Mouse (Mus musculus): ENCODE results near the gene Gtsf1. TPM values are rescaled to one million over a fixed set of nuclear protein-coding genes. Genes with fewer than 3 reads are reported as not detected.

Gtsf1 gene
- polyA plus RNA-seq, 1 experiment from 2014 or later: not detected

- Histone ChIP-seq H3K9me3 (no peaks in the 10 kb centered on the region), H3K4me2 (replicated peaks) (no peak overlapping the region), H3K4me1 (peaks cover 12% of the 10 kb centered on the region), H3K9ac (no peak overlapping the region), H3K4me3 (no peak overlapping the region), H3K27me3 (replicated peaks) (peaks cover 3% of the 10 kb centered on the region; the same call in 1 of the 2 replicates), H3K27ac (no peak overlapping the region), H3K36me3 (no peaks in the 10 kb centered on the region)
- WGBS: 77% methylated on average over 1 of the region's 1 CpGs
- ATAC-seq (ENCODE audit: low FRiP score, low read depth): no peak
These were observed 69.0 kb downstream of the Gtsf1 start for GRCm38 (mm10) chr15:103361269-103361668.

- Histone ChIP-seq H3K27ac (no peak overlapping the region), H3K27me3 (replicated peaks) (no peaks in the 10 kb centered on the region; the same call in 1 of the 2 replicates), H3K36me3 (no peaks in the 10 kb centered on the region), H3K4me3 (no peak overlapping the region), H3K4me1 (peaks cover 6% of the 10 kb centered on the region; the same call in 1 of the 2 replicates), H3K9me3 (no peaks in the 10 kb centered on the region), H3K4me2 (replicated peaks) (no peak overlapping the region), H3K9ac (no peak overlapping the region)
- no peak for ATAC-seq (ENCODE audit: low FRiP score, low read depth)
- 92% methylated on average over 5 of the region's 5 CpGs for WGBS
These were observed 70.2 kb downstream of the Gtsf1 start for GRCm38 (mm10) chr15:103359869-103360602.

- Histone ChIP-seq H3K9me3 (no peaks in the 10 kb centered on the region), H3K4me1 (peaks cover 6% of the 10 kb centered on the region; the same call in 1 of the 2 replicates), H3K4me3 (no peak overlapping the region), H3K9ac (no peak overlapping the region), H3K27me3 (replicated peaks) (no peaks in the 10 kb centered on the region; the same call in 1 of the 2 replicates), H3K4me2 (replicated peaks) (no peak overlapping the region), H3K36me3 (no peaks in the 10 kb centered on the region), H3K27ac (no peak overlapping the region)
- 0 out of 2 replicates have a peak, but pooled peaks have one; percentile 13 for ATAC-seq (ENCODE audit: low FRiP score, low read depth)
- 54% methylated on average over 1 of the region's 1 CpGs for WGBS
These were observed 71.2 kb downstream of the Gtsf1 start for GRCm38 (mm10) chr15:103359122-103359510.

DNA sequence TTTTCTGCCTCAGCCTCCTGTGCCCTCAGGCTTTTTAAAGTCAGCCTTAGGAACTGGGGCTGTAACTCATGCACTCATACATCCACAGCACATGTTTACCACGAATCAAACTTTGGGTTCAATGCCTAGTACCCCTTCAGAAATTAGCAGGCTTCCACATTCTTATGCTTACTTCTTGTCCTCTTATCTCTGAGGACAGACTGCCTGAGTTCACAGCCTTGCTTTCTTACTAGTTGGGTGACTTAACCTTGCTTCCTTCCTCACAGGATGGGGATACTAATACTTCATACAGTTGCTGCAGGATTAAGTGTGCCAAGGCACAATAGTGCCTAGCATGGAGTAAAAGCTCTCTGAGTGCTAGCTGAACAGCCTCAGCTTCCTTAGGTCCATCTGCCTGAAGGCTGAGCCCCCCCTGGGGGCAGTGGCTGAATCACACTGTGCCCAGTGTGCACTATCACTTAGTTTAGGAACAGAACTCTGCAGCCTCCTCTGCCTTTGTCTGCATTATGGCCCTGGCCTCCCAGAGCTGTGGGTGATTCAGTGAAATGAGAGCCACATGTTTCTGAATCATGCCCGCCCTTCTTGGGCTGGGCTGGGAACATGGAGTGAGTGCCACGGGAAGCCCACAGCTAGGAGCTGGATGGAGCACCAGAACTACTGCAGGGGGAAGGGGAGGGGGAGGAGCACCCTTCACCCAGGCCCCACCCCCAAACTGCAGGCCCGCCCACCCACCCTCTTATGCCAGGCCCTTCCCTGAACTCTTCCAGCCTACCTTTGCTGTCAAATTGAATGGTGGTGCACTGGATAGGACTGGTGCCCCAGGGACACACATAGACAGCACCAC, 71.8 kb downstream of the Gtsf1 start:
- no peak overlapping the region for H3K4me3 ChIP-seq
- no peak overlapping the region for H3K4me2 ChIP-seq (replicated peaks)
- H3K27me3 ChIP-seq (replicated peaks): no peaks in the 10 kb centered on the region
- H3K9me3 ChIP-seq: no peaks in the 10 kb centered on the region
- peaks cover 6% of the 10 kb centered on the region; the same call in 1 of the 2 replicates for H3K4me1 ChIP-seq
- no peak overlapping the region for H3K9ac ChIP-seq
- 0 out of 2 replicates have a peak, but pooled peaks have one; percentile 61 for ATAC-seq (ENCODE audit: low FRiP score, low read depth)
- H3K27ac ChIP-seq: no peak overlapping the region
- 39% methylated on average over 4 of the region's 4 CpGs for WGBS
- no peaks in the 10 kb centered on the region for H3K36me3 ChIP-seq

- WGBS: 79% methylated on average over 4 of the region's 4 CpGs
- Histone ChIP-seq H3K4me1 (peaks cover 6% of the 10 kb centered on the region; the same call in 1 of the 2 replicates), H3K4me3 (no peak overlapping the region), H3K4me2 (replicated peaks) (no peak overlapping the region), H3K27me3 (replicated peaks) (no peaks in the 10 kb centered on the region), H3K9me3 (no peaks in the 10 kb centered on the region), H3K9ac (no peak overlapping the region), H3K27ac (no peak overlapping the region), H3K36me3 (no peaks in the 10 kb centered on the region)
- no peak for ATAC-seq (ENCODE audit: low FRiP score, low read depth)
These were observed 72.5 kb downstream of the Gtsf1 start for GRCm38 (mm10) chr15:103357817-103358216.

GRCm38 (mm10) chr15:103356130-103356529, 74.1 kb downstream of the Gtsf1 start:
- H3K4me1 ChIP-seq: peaks cover 6% of the 10 kb centered on the region; the same call in 1 of the 2 replicates
- H3K27me3 ChIP-seq (replicated peaks): no peaks in the 10 kb centered on the region
- H3K4me3 ChIP-seq: no peak overlapping the region
- 87% methylated on average over 4 of the region's 4 CpGs for WGBS
- no peaks in the 10 kb centered on the region for H3K9me3 ChIP-seq
- ATAC-seq (ENCODE audit: low FRiP score, low read depth): no peak
- no peak overlapping the region for H3K4me2 ChIP-seq (replicated peaks)
- no peak overlapping the region for H3K27ac ChIP-seq
- H3K9ac ChIP-seq: no peak overlapping the region
- H3K36me3 ChIP-seq: peaks cover 7% of the 10 kb centered on the region; the same call in 1 of the 2 replicates

GRCm38 (mm10) chr15:103355420-103355819, 74.8 kb downstream of the Gtsf1 start:
- H3K9ac ChIP-seq: no peak overlapping the region
- 81% methylated on average over 4 of the region's 4 CpGs for WGBS
- H3K4me2 ChIP-seq (replicated peaks): no peak overlapping the region
- peaks cover 14% of the 10 kb centered on the region for H3K36me3 ChIP-seq
- no peaks in the 10 kb centered on the region for H3K9me3 ChIP-seq
- H3K4me3 ChIP-seq: no peak overlapping the region
- H3K27ac ChIP-seq: no peak overlapping the region
- ATAC-seq (ENCODE audit: low FRiP score, low read depth): no peak
- H3K4me1 ChIP-seq: peaks cover 6% of the 10 kb centered on the region; the same call in 1 of the 2 replicates
- no peaks in the 10 kb centered on the region for H3K27me3 ChIP-seq (replicated peaks)

DNA sequence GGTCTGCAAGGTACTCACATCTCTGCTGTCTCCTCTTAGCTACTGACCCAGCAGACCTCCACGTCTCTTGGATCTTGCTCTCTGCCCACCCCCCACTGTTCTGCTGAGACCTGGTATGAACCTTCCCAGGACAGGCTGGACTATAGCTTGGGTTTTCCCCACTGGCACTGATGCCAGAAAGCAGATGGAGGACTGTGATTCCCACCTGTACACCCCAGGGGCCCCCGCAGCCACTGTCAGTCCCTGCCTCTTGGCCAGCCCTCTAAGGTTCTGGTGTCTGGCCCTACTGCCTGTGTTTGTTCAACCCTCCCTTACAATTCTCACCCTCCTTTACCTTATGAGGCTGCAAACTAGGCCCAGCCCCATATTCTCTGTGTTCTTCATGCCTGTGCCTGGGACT, 75.6 kb downstream of the Gtsf1 start:
- Histone ChIP-seq H3K4me2 (replicated peaks) (no peak overlapping the region), H3K9me3 (no peaks in the 10 kb centered on the region), H3K27me3 (replicated peaks) (no peaks in the 10 kb centered on the region), H3K4me1 (peaks cover 6% of the 10 kb centered on the region; the same call in 1 of the 2 replicates), H3K36me3 (peaks cover 16% of the 10 kb centered on the region), H3K4me3 (no peak overlapping the region), H3K9ac (no peak overlapping the region), H3K27ac (no peak overlapping the region)
- no peak for ATAC-seq (ENCODE audit: low FRiP score, low read depth)
- WGBS: 82% methylated on average over 2 of the region's 2 CpGs

GRCm38 (mm10) chr15:103353511-103354256, 76.6 kb downstream of the Gtsf1 start:
- H3K27ac ChIP-seq: no peak overlapping the region
- peaks cover 16% of the 10 kb centered on the region for H3K36me3 ChIP-seq
- H3K4me2 ChIP-seq (replicated peaks): no peak overlapping the region
- H3K27me3 ChIP-seq (replicated peaks): no peaks in the 10 kb centered on the region
- ATAC-seq (ENCODE audit: low FRiP score, low read depth): no peak
- H3K9me3 ChIP-seq: no peaks in the 10 kb centered on the region
- H3K9ac ChIP-seq: no peak overlapping the region
- H3K4me3 ChIP-seq: no peak overlapping the region
- WGBS: 93% methylated on average over 11 of the region's 11 CpGs
- peaks cover 2% of the 10 kb centered on the region; the same call in 1 of the 2 replicates for H3K4me1 ChIP-seq

DNA sequence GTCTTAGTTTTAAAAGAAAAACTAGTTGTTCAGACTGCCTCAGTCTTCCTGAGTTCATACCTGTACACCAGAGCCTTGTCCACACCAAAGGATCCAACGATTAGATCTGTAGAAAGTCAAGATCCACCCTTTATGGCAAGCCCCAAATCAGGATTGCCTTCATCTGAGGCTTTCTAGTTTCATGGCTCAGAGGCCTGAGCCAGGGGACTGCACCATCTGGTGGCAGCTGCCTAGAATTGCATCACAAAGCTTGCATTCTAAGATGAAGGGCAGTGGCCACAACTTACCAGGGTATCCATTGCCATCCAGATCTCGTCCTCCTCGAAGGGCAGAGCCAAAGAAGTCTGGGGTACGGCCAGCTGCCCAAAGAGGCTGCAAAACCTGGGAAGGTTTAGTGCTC, 77.4 kb downstream of the Gtsf1 start:
- H3K4me1 ChIP-seq: no peaks in the 10 kb centered on the region
- H3K9ac ChIP-seq: no peak overlapping the region
- WGBS: 50% methylated on average over 4 of the region's 4 CpGs
- H3K27ac ChIP-seq: no peak overlapping the region
- no peak for ATAC-seq (ENCODE audit: low FRiP score, low read depth)
- H3K36me3 ChIP-seq: peaks cover 16% of the 10 kb centered on the region
- no peaks in the 10 kb centered on the region for H3K27me3 ChIP-seq (replicated peaks)
- H3K4me2 ChIP-seq (replicated peaks): no peak overlapping the region
- H3K9me3 ChIP-seq: no peaks in the 10 kb centered on the region
- H3K4me3 ChIP-seq: no peak overlapping the region
